Mouse (Mus musculus) left cerebral cortex, postnatal 4 days (tissue): ENCODE data around the gene Mien1. TPM values are rescaled to one million over a fixed set of nuclear protein-coding genes. Genes with fewer than 3 reads are reported as not detected.

Experiments used
- DNase-seq: peaks from one replicate; pipeline ENCODE4 v3.0.0-alpha.2; 2022
- intact Hi-C: fragments of 180-260 bp; cut with DNase I; formaldehyde crosslinking; loops from one replicate; pipeline ENCODE4 v1.15.1; 2025
- total RNA-seq, 2 experiments: library from RNA; stranded (reverse); gene quantifications; 2 replicates each; pipeline ENCODE4 v1.2.3; 2021

The Mien1 gene
- total RNA-seq, 2 experiments from 2014 or later, result 111 to 118 TPM

DNA sequence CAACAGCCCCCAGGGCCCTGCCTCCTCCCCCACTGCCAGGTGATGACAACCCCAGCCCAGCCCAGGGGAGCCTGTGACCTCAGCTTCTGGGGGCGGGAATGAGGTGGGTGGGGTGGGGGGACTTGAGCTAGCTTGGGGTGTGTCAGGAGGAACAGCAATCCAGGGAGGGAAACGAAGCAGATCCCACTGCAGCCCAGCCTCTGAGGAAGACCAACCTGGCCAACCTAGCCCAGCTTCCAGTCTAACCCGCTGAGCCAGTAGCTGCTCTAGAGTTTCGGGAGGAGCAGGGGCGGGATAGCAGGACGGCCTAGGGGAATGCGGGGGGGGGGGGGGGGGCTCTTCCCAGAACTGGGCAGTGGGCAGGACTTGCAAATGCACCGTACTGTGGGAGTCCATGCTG lies 46.8 kb downstream of the Mien1 start:
- intact Hi-C loops, result no loop called here
- no peak for DNase-seq

DNA sequence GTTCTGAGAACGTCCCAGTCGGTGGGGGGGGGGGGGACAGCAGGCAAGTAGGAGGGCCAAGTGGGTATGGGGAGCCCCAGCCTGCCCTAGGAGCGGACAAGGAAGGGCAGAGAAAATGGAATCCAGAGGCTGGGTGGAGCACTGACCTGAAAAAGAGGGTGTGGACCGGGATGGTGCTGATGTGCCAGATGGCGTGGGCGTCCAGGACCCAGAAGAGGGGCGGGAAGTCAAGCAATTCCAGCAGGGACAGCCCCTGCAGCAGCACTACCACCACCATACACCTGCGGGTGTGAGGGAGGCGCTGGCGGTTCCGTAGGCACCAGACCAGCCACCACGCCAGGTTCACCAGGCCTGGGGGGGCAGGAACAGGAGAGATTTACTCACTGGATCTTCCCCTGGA lies 48.6 kb downstream of the Mien1 start:
- no peak for DNase-seq
- intact Hi-C loops, result no loop called here

DNA sequence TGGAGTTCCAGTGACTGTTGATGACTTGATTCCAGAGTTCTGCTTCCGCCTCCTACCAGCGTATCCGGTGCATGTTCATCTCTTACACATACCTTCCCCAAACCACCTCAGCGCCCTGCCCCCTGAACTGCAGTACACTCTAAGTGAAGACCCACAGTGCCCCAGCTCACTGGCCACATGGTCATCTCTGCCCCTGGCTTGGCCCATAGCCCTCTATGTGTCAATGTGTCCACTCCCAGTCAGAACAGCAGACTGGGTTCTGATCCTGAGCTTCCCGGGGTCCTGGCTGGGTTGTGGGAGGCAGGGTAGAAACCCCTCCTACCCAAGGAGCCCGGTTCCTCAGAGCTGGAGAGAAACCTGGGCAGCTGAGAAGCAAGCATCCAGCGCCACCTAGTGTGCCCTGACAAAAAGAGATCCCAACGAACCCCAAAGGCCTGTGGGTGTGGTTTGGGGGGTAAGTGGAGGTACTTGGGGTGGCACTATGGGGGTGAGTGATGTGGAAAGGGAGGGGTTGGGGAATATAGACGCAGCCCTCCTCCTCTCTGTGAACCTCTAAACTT lies 49.5 kb downstream of the Mien1 start:
- DNase-seq, result peak; percentile 52
- intact Hi-C loops, result no loop called here

DNA sequence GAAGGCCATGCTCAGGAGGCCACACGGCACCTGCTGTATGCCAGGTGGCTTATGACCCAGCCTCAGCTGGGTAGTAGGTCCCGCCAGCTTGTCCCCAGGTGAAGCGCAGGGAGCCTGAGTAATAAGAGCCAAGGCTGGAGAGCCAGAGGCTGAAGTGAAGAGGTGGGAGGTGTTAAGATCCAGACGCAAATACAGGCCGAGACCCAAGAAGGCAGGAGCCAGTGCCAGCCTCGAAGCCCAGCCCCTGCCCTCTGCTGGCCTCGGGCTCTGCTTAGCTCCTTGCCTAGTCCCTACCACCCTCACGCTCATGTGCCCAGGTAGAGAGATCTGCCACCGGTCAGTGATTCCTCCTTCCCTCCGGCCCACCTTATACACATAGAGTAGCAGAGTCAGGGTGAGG lies 50.5 kb downstream of the Mien1 start:
- no peak for DNase-seq
- intact Hi-C loops, result no loop called here

Other genes starting within 250 kb of the Mien1 start
- gene Med1, start 245.7 kb downstream of the Mien1 start, total RNA-seq, result 10 to 100 TPM; 52.1 to 52.2 TPM
- 10 to 100 TPM; 38.9 to 39.1 TPM for gene Cdk12, start 235.9 kb downstream of the Mien1 start, total RNA-seq
- gene Neurod2, start 109.3 kb downstream of the Mien1 start, total RNA-seq, result 100 to 1,000 TPM; 125 to 133 TPM
- gene Ppp1r1b, start 90.6 kb downstream of the Mien1 start, total RNA-seq, result 10 to 100 TPM; 52.3 to 53.4 TPM
- gene Stard3, start 80.6 kb downstream of the Mien1 start, total RNA-seq, result 10 to 100 TPM; 21.3 to 26.0 TPM
- under 1 TPM; 0.56 to 0.64 TPM for gene Tcap, start 55.2 kb downstream of the Mien1 start, total RNA-seq
- 1 to 10 TPM in 1 of 2 experiments, not detected in 1; 1.0 TPM for gene Pnmt, start 52.5 kb downstream of the Mien1 start, total RNA-seq
- gene Pgap3, start 38.5 kb downstream of the Mien1 start, total RNA-seq, result 1 to 10 TPM; 7.6 to 9.2 TPM
- gene Erbb2, start 26.5 kb downstream of the Mien1 start, total RNA-seq, result 1 to 10 TPM; 3.9 to 4.1 TPM
- gene Grb7, start 7.4 kb upstream of the Mien1 start, total RNA-seq, result 1 to 10 TPM; 2.2 to 2.3 TPM
- gene Ikzf3, start 107.0 kb upstream of the Mien1 start, total RNA-seq, result under 1 TPM; 0.38 to 0.46 TPM
- gene Zpbp2, start 112.1 kb upstream of the Mien1 start, total RNA-seq, result not detected
- 10 to 100 TPM; 60.7 to 64.9 TPM for gene Ormdl3, start 148.4 kb upstream of the Mien1 start, total RNA-seq
- not detected for gene Lrrc3c, start 159.3 kb upstream of the Mien1 start, total RNA-seq
- gene Gm12355, start 186.7 kb upstream of the Mien1 start, total RNA-seq, result 10 to 100 TPM; 24.2 to 26.4 TPM
- gene Gsdma3, start 187.4 kb upstream of the Mien1 start, total RNA-seq, result not detected
- not detected for gene Gsdma2, start 207.8 kb upstream of the Mien1 start, total RNA-seq
- gene Gsdma, start 225.4 kb upstream of the Mien1 start, total RNA-seq, result not detected
- gene Psmd3, start 243.6 kb upstream of the Mien1 start, total RNA-seq, result 100 to 1,000 TPM; 131 to 145 TPM